Mouse (Mus musculus): ENCODE measurements around the gene Mtg2.

Gene Mtg2

DNA sequence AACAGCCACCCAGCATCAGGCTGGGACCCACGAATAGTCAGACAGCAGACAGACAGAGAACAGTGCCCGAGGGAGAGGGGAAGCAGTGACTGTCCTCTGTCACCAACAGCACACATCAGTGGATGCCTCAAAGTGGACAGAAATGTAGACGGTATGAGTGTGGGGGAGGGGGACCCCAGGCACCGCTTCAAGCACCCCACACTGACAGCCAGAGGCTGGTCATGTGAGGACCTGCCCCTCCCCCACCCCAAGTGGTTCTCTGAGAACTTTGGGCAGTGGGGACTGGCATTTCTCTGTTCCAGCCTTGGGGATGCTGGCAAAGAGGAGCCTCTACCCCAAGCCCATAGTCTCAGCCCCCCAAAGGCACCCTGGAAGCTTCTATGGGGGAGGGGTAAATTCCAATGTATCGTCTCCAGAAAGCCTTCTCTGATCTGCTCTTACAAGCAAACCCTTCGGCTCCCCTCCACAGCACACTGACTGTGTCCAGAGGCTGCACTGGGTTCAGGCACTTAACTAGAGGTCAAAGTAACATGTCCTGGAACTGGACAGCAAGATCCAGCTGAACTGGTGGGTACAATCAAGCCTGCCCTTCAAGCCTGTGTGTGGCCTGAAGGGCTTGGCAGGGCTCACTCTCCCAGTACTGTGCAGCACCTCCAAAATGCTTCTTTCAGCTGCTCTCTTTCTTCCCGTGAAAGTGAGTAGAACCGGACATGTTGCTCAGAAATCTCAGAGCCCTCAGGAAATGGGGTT is 35.2 kb downstream of the Mtg2 start:
- no peak for DNase-seq (ENCODE audit: low spot score)

DNA sequence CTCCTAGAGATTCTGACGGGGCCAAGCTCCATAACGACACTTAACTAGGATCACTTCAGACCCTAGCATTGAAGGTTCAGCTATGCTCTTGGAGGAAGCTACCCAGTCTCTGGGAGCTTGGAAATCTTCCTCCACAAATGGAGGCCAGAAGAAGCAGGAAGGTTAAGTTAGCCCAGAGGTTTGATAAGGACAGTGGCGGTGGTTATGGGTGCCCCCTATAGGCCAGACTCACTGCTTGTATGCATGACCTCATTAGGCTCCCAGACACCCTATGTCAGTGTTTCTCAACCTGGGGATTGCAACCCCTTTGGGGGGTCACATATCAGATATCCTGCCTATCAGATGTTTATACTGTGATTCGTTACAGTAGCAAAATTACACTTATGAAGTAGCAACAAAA is 36.7 kb downstream of the Mtg2 start:
- DNase-seq (ENCODE audit: low spot score) = no peak

DNA sequence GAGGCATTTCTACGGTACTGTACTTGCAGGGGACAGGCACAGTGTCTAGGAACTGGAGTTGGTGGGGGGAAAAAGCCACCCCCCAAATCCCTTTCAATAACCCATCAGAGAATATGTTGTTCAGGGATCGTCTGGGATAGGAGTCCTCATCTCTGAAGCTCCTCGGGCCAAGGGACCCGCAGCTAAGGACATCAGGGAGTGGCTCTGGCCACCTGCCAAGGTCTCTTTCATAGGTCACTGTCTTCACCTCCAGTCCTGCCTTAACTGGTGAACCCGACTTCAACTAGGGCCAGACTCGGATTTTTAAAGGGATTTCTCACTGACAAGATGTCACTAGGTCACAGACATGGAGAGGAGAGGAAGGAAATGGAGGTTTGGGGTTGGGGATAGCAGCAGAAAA is 37.9 kb downstream of the Mtg2 start:
- DNase-seq (ENCODE audit: low spot score) = no peak

DNA sequence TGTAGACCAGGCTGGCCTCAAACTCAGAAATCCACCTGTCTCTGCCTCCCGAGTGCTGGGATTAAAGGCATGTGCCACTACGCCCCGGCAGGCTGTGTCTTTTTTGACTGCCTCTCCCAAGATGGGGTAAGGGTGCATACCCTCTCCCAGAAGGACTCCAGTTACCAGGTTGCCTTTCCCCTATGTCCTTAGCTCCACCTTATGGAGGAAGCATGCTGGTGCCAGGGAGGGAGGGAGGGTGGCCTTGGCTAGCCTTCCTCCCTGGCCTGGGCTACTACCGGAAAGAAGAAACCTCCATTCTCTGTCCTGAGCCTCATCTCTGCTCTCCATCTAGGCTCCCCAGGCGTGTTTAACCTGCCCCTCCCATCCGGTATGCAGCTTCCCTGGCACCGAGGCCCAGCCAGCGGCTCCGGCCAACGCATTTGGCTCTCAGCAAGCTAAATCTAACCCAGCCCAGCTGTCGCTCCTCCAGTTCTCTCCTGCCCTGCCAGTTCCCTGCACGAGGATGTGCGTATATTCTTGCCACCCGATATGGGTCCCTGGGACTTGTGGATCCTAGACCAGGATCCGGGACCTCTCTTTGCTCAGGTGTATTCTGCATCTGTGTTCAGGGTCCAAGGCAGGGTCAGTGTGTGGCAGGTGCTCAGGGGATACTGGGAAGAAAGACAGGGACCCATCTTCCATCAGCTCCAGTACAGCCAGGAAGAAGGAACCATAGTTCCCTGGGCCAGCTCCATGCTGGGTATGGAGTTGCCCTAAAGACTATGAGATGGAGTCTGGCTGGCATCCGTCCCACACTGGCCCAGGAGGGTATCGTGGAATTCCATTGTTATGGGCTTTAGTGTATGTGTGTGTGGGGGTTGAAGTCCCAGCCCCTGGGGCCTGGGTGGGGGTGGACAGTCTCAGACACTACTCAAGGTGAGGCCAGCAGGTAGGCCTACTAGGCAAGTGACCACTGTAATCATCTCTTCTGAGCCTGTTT is 43.8 kb downstream of the Mtg2 start:
- DNase-seq (ENCODE audit: low spot score) = no peak

DNA sequence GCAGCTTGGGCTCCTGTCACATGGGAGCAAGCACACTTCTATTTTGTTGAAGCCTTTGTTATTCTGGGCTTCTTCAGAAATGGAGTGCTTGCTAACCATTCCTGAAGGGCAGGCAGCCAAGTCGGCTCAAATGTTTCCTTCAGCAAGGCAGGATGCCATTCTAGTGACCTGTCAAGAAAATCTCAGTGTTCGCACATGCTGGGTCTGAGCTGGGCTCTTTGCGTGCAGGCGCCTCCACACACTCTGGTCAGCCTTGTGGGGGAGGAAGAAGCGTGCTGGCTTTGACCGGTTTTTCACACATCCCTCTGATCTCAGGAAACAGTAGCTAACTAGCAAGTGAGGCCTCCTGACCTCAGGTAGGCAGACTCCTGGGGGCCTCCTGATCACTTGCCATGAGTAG is 44.9 kb downstream of the Mtg2 start:
- DNase-seq (ENCODE audit: low spot score) = no peak

DNA sequence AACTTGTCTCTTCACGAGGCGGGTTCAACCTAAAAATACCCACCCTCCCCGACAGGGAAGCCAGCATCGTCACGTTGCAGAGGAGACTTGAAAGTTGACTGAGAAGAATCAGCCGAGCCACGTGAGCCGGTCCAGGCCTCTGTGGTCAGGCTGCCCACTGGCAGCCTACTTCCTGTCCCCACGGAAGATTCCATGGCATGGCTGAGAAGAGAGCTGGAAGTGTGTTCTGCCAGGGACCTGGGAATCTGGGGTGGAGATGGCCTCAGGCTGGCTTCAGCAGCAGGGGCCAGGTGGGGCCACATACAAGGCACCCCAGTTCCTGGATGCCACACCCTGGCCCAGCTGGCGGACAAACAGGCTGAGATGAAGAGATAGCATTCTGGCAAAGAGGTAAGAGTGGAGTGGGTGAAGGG is 45.7 kb downstream of the Mtg2 start:
- DNase-seq (ENCODE audit: low spot score) = no peak

DNA sequence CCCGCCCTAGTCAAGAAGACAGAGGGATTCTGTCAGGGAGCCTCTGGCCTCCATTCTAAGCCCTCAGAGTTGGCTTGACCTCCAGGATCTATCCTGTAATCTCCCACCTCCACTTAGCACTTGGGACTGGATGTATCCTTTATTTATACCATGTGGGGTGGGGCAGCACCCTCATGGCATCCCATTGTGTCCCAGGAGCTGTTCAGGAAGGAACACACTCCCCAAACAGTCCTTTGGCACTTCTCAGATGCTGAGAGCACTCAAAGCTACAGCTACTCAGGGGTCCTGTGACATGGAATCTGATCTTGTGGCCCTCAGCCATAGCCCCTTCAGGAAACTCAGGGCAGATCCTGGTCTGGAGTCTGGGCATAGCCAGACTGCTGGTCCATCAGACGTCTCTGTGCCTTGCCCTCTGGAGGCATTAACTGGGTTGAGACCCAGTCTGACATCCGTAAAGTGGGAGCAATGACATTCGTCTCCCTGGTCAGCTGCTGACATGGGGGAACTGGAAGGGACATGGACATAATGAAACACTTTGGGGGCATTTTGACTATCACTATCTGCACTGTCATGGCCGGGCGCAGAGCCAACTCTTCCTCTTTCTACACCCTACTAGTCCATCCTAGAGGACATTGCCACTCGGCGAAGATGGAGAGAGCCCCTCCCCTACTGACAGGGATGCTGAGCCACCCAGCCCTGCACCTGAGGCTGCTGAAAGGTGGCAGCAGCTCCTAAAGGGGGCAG is 46.5 kb downstream of the Mtg2 start:
- DNase-seq (ENCODE audit: low spot score) = no peak

DNA sequence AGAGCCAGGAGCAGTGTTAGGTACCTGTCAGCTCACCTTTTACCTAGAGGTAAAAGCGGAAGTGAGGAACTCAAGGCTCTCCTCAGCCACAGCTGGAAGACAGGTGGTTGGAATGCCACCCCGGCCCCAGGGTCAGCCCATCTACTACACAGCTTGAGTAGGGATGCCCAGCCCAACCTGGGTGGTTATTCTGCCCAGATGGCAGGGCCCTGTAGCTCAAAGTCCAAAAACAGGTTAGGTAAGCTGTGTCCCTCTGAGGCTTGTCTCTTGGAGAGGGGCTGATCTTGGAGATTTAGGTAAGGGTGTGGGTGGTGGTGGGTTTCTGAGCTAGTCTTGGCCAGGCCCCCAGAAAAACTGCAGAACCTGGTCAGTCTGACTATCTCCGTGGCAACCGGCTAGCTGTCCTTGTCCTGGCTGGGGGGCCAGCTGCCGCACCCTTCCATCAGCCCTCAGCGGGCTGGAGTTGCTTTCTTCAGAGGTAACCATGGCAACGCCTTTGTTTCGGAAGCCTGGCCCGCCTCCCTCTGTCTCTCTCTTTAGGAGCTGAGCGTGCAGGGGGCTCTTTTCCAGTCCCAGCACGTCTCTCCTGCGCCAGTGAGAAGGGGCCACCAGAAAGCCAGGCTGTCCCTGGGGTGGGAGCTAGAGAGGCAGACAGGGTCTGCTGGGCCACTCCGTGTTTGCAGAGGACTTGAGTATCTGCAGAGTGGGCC is 47.3 kb downstream of the Mtg2 start:
- peak; percentile 17 for DNase-seq (ENCODE audit: low spot score)

DNA sequence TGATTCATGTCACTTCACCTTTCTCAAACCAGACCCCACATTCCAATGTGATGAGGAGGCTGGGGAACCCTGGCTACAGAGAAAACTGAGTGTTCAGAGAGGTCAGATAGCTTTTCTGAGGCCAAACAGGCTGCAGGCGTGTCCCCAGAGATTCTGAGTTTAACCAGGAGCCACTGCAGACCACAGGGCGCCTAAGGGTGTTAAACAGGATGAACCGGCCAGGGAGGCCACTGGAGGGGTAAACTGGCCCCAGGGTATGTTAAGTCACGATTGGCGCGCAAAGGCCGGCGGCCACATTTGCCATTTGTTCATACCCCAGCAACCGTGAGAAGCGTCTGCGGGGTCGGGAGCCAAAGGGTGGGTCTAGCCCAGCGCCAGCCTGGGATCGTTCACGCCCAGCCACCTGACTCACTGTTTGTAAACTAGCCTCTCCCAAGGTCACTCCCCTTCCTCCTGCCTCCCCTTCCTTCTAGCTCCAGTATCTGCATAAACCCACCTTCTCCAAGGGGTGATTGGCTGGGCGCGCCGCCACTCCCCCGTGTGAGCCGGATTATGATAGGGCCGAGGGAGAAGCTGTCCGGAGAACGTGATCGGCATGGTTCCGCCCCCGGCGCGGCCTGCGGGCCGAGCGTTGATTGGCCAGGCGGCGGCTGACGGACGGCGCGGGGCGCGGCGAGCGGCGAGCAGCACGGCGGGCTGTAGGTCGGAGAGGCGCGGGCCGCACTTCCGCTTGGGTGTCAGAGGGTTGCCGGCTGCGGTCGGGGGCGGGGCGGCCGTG is 48.5 kb downstream of the Mtg2 start, which contains the start of gene Osbpl2:
Osbpl2 (plus strand) TSS at position 646 of the 778 bp plus-strand sequence.
- DNase-seq (ENCODE audit: low spot score) = peak; percentile 95

DNA sequence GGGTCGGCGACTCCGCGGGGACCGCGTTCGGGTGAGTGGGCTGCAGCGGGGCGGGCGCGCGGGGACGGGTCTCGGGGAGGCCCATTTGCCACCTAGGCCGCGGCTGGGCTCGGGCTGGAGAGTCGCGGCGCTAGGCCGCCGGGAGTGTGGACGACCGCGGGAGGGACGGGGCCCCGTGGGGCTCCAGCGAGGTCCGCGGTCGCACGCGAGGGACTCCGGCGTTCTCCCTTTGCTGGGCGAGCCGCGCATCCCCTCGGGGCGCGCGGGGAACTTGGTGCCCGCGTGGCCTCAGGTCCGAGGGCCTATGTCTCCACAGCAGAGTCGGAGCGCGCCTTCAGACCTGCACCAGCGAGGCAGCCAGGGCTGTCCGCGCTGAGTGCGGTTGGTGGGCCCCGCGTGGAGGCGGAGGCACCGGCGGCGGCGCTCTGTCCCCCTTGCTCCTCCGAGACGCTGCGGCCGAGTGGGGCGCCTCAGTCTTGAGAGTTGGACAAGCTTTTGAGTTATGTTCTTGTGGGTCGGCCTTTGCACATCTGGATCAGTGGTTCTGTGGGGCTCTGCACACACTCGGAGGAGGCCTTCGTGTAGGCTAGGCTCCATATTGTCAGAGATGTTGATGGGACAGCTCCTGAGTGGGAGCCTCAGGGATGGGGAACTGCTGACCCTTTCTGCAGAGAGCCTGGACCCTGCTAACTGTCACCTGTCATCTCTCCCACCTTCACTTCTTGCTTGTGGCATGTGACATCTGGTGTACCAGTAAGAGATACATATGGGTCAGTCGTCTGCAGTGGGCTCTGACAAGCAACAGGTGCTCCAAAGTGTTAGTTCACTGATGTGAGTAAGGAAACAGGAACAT is 49.3 kb downstream of the Mtg2 start:
- no peak for DNase-seq (ENCODE audit: low spot score)

DNA sequence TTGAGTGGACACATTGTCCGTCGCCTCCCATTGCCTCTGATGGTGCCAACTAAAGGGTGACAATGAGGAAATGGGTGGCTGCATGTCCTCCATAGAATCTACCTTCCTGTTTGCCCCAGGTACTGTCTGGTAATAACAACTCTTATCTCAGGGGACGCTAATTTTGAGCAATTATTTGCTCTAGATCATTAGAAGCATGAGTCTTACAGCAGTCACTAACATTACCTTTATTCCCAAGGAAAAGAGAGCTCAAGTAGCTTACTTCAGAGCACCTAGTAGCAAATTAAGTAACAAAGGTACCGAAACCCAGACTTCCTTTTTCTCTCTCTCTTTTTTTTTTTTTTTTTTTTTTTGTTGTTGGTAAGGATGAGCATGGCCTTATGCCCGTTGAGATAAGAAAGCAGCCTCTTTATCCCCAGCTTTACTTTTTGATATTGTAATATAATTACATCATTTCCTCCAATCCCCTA is 49.9 kb downstream of the Mtg2 start:
- DNase-seq (ENCODE audit: low spot score) = no peak

DNA sequence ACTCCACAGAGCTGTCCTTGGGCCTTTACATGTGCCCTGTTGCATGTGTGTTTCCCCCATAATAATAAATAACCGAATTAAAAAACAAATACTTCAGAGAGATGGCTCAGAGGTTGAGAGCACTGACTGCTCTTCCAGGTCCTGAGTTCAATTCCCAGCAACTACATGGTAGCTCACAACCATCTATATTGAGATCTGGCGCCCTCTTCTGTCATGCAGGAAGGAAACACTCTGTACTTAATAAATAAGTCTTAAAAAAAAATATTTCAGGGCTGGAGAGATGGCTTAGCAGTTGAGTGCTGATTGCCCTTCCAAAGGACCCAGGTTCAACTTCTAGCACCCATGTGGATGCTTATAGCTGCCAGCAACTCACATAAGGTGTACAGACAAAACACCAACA is 53.8 kb downstream of the Mtg2 start:
- DNase-seq (ENCODE audit: low spot score) = no peak

DNA sequence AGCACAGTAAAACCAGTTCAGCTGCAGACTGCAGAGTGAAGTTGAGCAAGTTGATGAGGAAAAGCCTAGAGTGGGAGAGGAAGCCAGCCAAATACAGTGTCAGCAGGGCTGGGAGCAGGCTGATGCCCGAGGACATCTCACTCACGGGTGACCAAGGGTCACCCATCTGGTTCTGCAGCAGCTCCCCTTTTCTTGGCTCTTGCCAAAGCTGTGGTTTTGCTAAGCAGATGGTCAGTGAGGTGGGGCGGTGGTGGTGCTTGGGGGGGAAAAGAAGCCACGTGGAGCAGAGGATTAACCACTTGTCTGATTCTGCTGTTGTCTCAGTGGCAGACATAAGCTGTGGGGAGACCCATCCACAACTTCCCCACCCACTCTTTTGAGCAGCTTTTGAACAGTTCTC is 55.8 kb downstream of the Mtg2 start:
- no peak for DNase-seq (ENCODE audit: low spot score)

DNA sequence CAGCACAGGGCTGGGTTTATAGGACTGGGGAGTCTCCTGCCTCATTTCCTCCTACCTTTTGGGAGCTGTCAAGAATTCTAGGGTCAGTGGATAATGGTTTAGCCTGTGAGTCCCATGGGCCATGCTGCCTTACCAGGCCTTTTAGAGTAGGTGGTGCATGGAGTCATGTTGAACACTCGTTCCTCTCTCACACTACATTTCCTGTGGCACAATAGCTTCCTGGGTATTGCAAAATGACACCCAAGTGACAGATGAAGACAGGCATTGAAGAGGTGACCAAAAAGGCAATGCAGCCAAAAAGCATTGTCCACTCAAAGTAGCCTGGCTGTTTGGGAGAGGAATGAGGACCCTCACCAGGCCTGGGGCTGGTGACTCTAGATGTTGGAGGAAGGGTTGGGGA is 57.3 kb downstream of the Mtg2 start:
- DNase-seq (ENCODE audit: low spot score) = no peak

DNA sequence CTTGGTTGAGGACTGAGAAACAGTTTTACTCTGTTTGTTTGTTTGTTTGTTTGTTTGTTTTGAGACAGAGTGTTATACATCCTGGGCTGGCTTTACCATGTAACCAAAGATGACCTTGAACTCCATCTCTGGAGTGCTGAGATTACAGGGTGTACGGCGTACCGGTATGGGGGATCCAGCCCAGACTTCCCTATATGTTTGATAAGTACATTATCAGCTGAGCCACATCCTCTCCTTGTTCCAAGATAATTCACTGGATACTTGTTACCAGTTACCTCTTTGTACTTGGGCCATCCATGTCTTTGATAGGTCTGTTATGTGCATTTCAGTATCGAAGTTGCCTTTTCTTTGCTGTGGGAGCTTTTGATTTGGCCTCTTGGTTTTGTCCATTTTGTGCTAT is 62.8 kb downstream of the Mtg2 start:
- no peak for DNase-seq (ENCODE audit: low spot score)

DNA sequence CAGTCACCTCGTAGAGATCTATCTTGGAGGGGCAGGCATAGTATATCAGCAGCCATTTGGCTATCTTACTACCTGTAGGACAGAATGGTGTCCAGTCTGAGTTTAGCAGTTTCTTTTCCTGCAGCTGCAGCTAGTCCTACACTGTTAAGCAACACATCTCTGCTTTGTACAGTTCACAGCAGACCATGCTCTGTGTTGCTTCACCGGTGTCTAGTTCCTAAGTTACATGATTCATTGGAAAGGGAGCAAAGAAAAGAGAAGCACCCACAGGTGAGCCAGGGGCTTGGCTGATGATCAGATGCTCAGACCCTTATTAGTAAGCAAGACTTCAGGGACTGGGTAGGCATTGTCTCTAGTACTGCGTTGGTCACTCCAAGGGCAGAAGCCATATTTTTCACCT is 63.5 kb downstream of the Mtg2 start:
- DNase-seq (ENCODE audit: low spot score) = no peak

DNA sequence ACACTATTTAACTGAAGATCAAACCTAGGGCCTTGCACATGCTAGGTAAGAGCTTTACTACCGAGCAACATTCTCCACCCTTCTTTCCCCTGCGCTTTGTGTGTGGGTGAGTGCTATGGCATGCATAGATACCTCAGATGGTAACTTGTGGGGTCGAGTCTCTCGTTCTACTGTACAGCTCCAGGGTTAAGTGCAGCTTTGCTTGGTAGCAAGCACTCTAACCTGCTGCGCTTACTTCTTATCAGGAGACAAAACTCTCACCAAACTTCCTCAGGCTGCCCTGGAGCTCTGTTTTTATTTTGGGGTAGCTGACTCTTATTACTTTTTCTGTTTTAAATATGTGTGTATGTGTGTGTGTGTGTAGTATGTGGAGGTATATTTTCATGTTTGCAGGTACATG is 65.0 kb downstream of the Mtg2 start:
- no peak for DNase-seq (ENCODE audit: low spot score)

Data from T-cell, adult 2 months (primary cell).